Mouse (Mus musculus): Measurements from ENCODE around the gene Ddx39. TPM values are rescaled to one million over a fixed set of nuclear protein-coding genes. Genes with fewer than 3 reads are reported as not detected.

The Ddx39 gene
- polyA plus RNA-seq (2015; fragmentation: Nextera tagmentation; extraction: Ambion mirVana) = 38.0 and 49.4 TPM in 2 replicates

DNA sequence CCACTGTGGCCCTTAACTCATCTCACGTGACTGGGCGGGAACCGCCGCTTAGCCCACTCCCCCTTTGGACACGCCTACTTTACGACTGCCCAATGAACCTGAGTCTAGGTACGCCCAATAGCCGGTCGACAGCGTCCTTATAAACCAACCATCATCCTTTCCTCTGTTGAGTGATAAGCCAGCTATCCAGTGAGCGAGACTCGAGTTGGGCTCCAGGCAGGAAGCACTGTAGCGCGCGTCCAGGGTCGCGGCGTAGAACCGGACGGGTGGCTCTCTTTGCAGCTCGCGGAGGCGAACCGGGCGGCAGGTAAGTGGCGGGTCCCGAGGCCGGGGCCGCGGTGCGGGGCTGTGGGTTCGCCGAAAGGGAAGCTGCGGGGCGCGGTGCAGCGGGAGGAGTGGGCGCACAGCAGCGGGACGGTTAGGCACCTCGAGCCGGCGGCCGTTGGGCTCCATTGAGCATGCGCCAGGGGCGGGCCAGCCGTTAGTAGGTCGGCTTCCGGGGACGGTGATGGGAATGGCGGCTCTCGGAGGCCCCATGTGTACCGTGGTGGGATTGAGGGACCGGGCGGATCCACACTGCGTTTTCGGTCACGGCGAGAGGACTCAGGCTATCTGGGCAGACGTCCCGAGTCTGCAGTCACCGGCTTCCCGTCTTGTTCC is at the start of gene Ddx39:
Gene Ddx39 (plus strand): TSS at position 147 of the 660 bp plus-strand sequence.

DNA sequence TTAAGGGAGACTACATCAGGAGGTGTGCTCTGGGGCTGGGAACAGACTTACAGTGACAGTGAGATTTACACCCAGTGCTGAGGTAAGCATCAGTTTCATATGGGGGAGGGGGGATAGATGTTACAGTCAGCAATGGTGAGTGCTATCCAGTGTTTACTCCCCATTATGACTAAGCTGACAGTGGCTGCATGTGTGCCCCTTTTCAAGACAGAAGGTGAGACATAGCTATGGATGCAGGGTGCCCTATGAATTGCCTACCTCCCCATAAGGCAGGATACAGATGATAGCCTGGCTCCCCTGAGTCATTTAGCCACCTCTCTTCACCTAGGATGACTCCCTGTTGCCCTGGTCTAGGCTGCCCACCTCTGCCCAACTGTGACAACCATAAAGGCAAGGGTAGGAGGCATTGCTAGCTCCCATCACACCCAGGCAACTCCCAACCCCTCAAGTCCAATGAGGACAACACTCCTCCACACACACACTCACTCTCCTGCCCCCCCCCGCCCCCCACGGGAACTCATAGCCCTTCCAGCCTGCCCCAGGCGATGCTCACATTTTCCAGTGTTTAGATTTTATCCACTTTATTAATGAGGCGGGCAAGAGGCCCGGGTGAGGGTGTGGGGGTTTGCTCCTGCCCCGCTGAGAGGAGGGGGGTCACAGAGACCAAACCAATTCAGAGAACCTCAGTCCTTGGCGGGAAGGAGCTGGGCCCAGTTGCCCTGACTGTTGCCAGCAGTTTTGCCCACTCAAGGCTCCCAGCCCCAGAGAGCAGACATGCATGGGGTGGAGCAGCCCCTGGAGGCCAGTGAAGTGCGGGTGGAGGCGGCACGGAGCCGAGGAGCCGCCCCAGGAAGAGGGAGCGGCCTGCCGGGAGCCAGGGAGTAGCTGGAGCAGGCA is 48.8 kb upstream of the Ddx39 start, which contains the start of gene Ptger1:
Gene Ptger1 (plus strand): TSS at position 710 of the 897 bp plus-strand sequence.

GRCm38 (mm10) chr8:83698661-83699453 is 16.1 kb upstream of the Ddx39 start, which contains the start of gene Pkn1:
TSS of gene Pkn1 (minus strand) at chr8:83699179.

DNA sequence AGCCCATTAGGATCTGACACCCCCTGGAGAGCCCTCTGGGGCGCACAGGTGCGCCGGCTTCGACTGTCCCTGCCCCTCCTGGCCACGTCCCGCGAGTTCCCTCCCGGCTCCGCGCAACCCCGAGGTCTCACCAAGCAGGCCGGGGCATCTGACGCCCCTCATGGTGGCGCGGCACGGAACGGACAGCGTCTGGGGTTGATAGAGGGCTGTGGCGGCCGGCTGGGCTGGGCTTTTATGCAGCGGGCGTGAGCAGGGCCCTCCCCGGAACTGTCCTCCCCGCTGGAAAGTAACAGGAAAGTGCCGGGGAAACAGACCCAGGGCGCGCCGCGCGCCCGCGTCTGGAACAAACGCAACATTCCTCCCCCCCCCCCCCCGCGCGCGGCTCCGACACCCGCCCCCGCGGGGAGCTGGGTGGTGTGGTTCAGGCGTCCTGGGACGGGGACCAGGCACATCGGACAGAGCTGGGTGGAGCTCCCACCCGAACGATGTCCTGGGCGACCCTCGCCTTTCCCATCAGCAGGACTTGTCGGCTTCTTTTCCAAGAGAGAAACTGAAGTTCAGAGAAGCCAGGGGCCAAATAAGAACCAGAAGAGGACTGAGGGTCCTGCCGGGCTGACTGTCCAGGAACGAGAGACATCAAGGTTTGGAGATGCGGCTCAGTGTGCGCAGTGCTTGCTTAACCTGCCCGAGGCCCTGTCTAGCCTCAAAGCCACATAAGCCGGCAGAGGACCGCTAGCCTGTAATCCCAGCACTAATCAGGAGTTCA is 26.2 kb downstream of the Ddx39 start, which contains the start of gene Adgre5:
Gene Adgre5 (minus strand): TSS at position 351 of the 766 bp plus-strand sequence.

Small RNAs within 50 kb of the gene (microRNA-seq; reads per million reads assigned to microRNA genes)
- not detected for gene Mir1668 (ENCODE audit: borderline replicate concordance, insufficient number of aligned reads)

Other genes with a start within 250 kb of the Ddx39 start
- gene Olfr370, start 179.4 kb upstream of the Ddx39 start, polyA plus RNA-seq (2015; fragmentation: Nextera tagmentation; extraction: Ambion mirVana) = not detected in 2 replicates
- gene Ndufb7, start 148.5 kb upstream of the Ddx39 start, polyA plus RNA-seq (2015; fragmentation: Nextera tagmentation; extraction: Ambion mirVana) = 361 and 391 TPM in 2 replicates
- 443 and 550 TPM in 2 replicates for gene Tecr, start 107.2 kb upstream of the Ddx39 start, polyA plus RNA-seq (2015; fragmentation: Nextera tagmentation; extraction: Ambion mirVana)
- gene Dnajb1, start 107.0 kb upstream of the Ddx39 start, polyA plus RNA-seq (2015; fragmentation: Nextera tagmentation; extraction: Ambion mirVana) = 33.3 and 38.0 TPM in 2 replicates
- gene Gipc1, start 62.5 kb upstream of the Ddx39 start, polyA plus RNA-seq (2015; fragmentation: Nextera tagmentation; extraction: Ambion mirVana) = 97.0 and 103 TPM in 2 replicates
- gene Ptger1, start 48.5 kb upstream of the Ddx39 start, polyA plus RNA-seq (2015; fragmentation: Nextera tagmentation; extraction: Ambion mirVana) = 0.63 and 0.99 TPM in 2 replicates
- gene Pkn1, start 16.0 kb upstream of the Ddx39 start, polyA plus RNA-seq (2015; fragmentation: Nextera tagmentation; extraction: Ambion mirVana) = 22.4 and 35.0 TPM in 2 replicates
- gene Adgre5, start 26.1 kb downstream of the Ddx39 start, polyA plus RNA-seq (2015; fragmentation: Nextera tagmentation; extraction: Ambion mirVana) = 19.5 and 23.6 TPM in 2 replicates
- 16.4 and 19.5 TPM in 2 replicates for gene Adgrl1, start 184.9 kb downstream of the Ddx39 start, polyA plus RNA-seq (2015; fragmentation: Nextera tagmentation; extraction: Ambion mirVana)
- 0.13 and 0.28 TPM in 2 replicates for gene Gm10644, start 240.0 kb downstream of the Ddx39 start, polyA plus RNA-seq (2015; fragmentation: Nextera tagmentation; extraction: Ambion mirVana)
- gene Asf1b, start 240.3 kb downstream of the Ddx39 start, polyA plus RNA-seq (2015; fragmentation: Nextera tagmentation; extraction: Ambion mirVana) = 17.9 and 18.7 TPM in 2 replicates